Comparison of ENCODE assay signal across 23 mouse cellular contexts in genomic region chr16:22379986-22380385, GRCm38 (mm10). TPM values are rescaled to one million over a fixed set of nuclear protein-coding genes. Genes with fewer than 3 reads are reported as not detected.
DNase-seq lines count a peak whose midpoint lies in the region; ATAC-seq lines count a peak whose summit lies in the region.
"Had no signal": no experiment of that assay in that cellular context is flagged by ENCODE, and none has a peak within 500 bp of the region (broad histone marks: within the 10 kb centered on the region; RNA-seq: fewer than 3 reads in every experiment).

No protein-coding gene starts in this region.

- peaks cover 13% of the 10 kb centered on the region for H3K4me1 ChIP-seq in forebrain, embryonic 13.5 days
- H3K4me1 ChIP-seq in forebrain, embryonic 12.5 days, result peaks cover 8% of the 10 kb centered on the region
- peaks cover 3% of the 10 kb centered on the region; the same call in 1 of the 2 replicates for H3K4me1 ChIP-seq in midbrain, embryonic 11.5 days (ENCODE audit: control insufficient read depth, insufficient read depth, low read length)
- H3K4me1 ChIP-seq in midbrain, embryonic 15.5 days, result no peaks in the 10 kb centered on the region; the same call in 1 of the 2 replicates

- H3K36me3 ChIP-seq in forebrain, embryonic 13.5 days (ENCODE audit: poor library complexity, severe bottlenecking), result no peaks in the 10 kb centered on the region
- H3K36me3 ChIP-seq in forebrain, embryonic 12.5 days (replicated peaks), result no peaks in the 10 kb centered on the region
- H3K36me3 ChIP-seq in midbrain, embryonic 11.5 days (ENCODE audit: control insufficient read depth, insufficient read depth, low read length), result no peaks in the 10 kb centered on the region
- H3K36me3 ChIP-seq in midbrain, embryonic 15.5 days (replicated peaks), result no peaks in the 10 kb centered on the region

- DNase-seq in midbrain, embryonic 11.5 days (ENCODE audit: low spot score, missing footprints), result peak; percentile 51
- peak; percentile 24 for DNase-seq in embryo, embryonic 11 days
- peak; percentile 15 for DNase-seq in yolk sac, embryonic 10.5 days (ENCODE audit: low spot score)
- DNase-seq in adrenal gland, adult 18-20 months (ENCODE audit: low spot score in 2 of 2), result no peak
- DNase-seq: adrenal gland, postnatal 25 days; cerebellum, adult 2 months; gastrocnemius, postnatal 25 days; heart, adult 2 months; heart, postnatal 36 days; kidney, adult 8-10 months; kidney, postnatal 14 days; left cerebral cortex, postnatal 4 days; liver; liver, postnatal 0 days; right cerebral cortex, postnatal 4 days had no signal

- 5% methylated on average over 8 of the region's 8 CpGs for WGBS in forebrain, embryonic 13.5 days
- 15% methylated on average over 8 of the region's 8 CpGs for WGBS in forebrain, embryonic 12.5 days
- WGBS in midbrain, embryonic 11.5 days, result 36% methylated on average over 8 of the region's 8 CpGs
- 17% methylated on average over 8 of the region's 8 CpGs for WGBS in midbrain, embryonic 15.5 days

- no peaks in the 10 kb centered on the region for H3K9me3 ChIP-seq in forebrain, embryonic 13.5 days (replicated peaks)
- no peaks in the 10 kb centered on the region for H3K9me3 ChIP-seq in forebrain, embryonic 12.5 days
- H3K9me3 ChIP-seq in midbrain, embryonic 11.5 days (ENCODE audit: control insufficient read depth, low read length), result no peaks in the 10 kb centered on the region
- no peaks in the 10 kb centered on the region for H3K9me3 ChIP-seq in midbrain, embryonic 15.5 days
- H3K9me3 ChIP-seq: megakaryocyte, embryonic 14.5 days had no signal

- no peak overlapping the region for H3K4me2 ChIP-seq in forebrain, embryonic 13.5 days
- H3K4me2 ChIP-seq in forebrain, embryonic 12.5 days, result no peak overlapping the region
- no peak overlapping the region for H3K4me2 ChIP-seq in midbrain, embryonic 11.5 days
- H3K4me2 ChIP-seq in midbrain, embryonic 15.5 days, result no peak overlapping the region

- H3K4me3 ChIP-seq in forebrain, embryonic 13.5 days, result no peak overlapping the region
- no peak overlapping the region for H3K4me3 ChIP-seq in forebrain, embryonic 12.5 days (replicated peaks)
- no peak overlapping the region for H3K4me3 ChIP-seq in midbrain, embryonic 11.5 days (ENCODE audit: low read depth, low read length)
- no peak overlapping the region for H3K4me3 ChIP-seq in midbrain, embryonic 15.5 days
- H3K4me3 ChIP-seq: heart, adult 2 months; left cerebral cortex, adult 2 months; megakaryocyte, embryonic 14.5 days had no signal

- peak; percentile 66; the same call in 1 of the 2 replicates for ATAC-seq in forebrain, embryonic 13.5 days
- ATAC-seq in forebrain, embryonic 12.5 days (ENCODE audit: low FRiP score), result no peak
- ATAC-seq in midbrain, embryonic 11.5 days (ENCODE audit: low FRiP score), result no peak
- ATAC-seq in midbrain, embryonic 15.5 days (replicated peaks), result no peak
- ATAC-seq: CD4-positive, CD25-positive, alpha-beta regulatory T cell, adult 4 months; inflammation-experienced regulatory T-cells, adult 6 months; liver, postnatal 0 days had no signal

- no peak overlapping the region for H3K9ac ChIP-seq in forebrain, embryonic 13.5 days
- H3K9ac ChIP-seq in forebrain, embryonic 12.5 days, result no peak overlapping the region
- no peak overlapping the region for H3K9ac ChIP-seq in midbrain, embryonic 11.5 days (ENCODE audit: low read length)
- no peak overlapping the region for H3K9ac ChIP-seq in midbrain, embryonic 15.5 days
- H3K9ac ChIP-seq: liver, postnatal 0 days had no signal

- H3K27ac ChIP-seq in forebrain, embryonic 13.5 days, result no peak overlapping the region
- H3K27ac ChIP-seq in forebrain, embryonic 12.5 days, result no peak overlapping the region
- H3K27ac ChIP-seq in midbrain, embryonic 11.5 days (ENCODE audit: low read depth, low read length), result no peak overlapping the region
- no peak overlapping the region for H3K27ac ChIP-seq in midbrain, embryonic 15.5 days
- H3K27ac ChIP-seq: heart, adult 2 months; left cerebral cortex, adult 2 months; stomach, postnatal 0 days had no signal

- no peaks in the 10 kb centered on the region for H3K27me3 ChIP-seq in forebrain, embryonic 13.5 days
- no peaks in the 10 kb centered on the region for H3K27me3 ChIP-seq in forebrain, embryonic 12.5 days
- no peaks in the 10 kb centered on the region for H3K27me3 ChIP-seq in midbrain, embryonic 11.5 days (ENCODE audit: control insufficient read depth, insufficient read depth, low read length)
- H3K27me3 ChIP-seq in midbrain, embryonic 15.5 days (replicated peaks), result no peaks in the 10 kb centered on the region
- H3K27me3 ChIP-seq: megakaryocyte, embryonic 14.5 days had no signal

RNA-seq across cellular contexts. Expression of gene Etv5, which starts 59.5 kb away (rescaled TPM):
- 14.5 and 15.0 TPM in 2 replicates for polyA plus RNA-seq in forebrain, embryonic 13.5 days (2015; fragmentation: Nextera tagmentation; extraction: Ambion mirVana)
- 17.9 and 28.4 TPM in 2 replicates for polyA plus RNA-seq in forebrain, embryonic 12.5 days (2016; fragmentation: Nextera tagmentation; extraction: Ambion mirVana)
- 10.1 and 13.4 TPM in 2 replicates for polyA plus RNA-seq in midbrain, embryonic 11.5 days (2014; fragmentation: Nextera tagmentation; extraction: Ambion mirVana)
- polyA plus RNA-seq in midbrain, embryonic 15.5 days (2015; fragmentation: Nextera tagmentation; extraction: Ambion mirVana), result 14.5 and 17.6 TPM in 2 replicates
- 10 to 100 TPM; 18.2 to 26.9 TPM for total RNA-seq in adrenal gland, adult 18-20 months (2021)

Comparison
In these comparisons a context has a peak if more than half of its experiments do, and no peak if none do; other contexts are left out.
1. DNase-seq: peak in midbrain, embryonic 11.5 days (single experiment), embryo, embryonic 11 days (single experiment) and yolk sac, embryonic 10.5 days (single experiment); none in adrenal gland, adult 18-20 months (0 of 2).